Mouse (Mus musculus) heart, embryonic 16.5 days (tissue): ENCODE measurements at regions not wholly inside any gene's neighbourhood (a gene's known extent, or its start where the extent isn't known, plus 50 kb on each side); places are given as distances from the start of the nearest gene placed in this dataset.

Experiments
- ATAC-seq: fragments of 200-750 bp; cut with Nextera tagmentation; replicated peaks from 2 replicates; pipeline ENCODE4 v1.8.0; 2017; ENCODE audit warnings: moderate number of reproducible peaks; ENCODE audit not compliant: insufficient read depth, low FRiP score; ENCODE audit errors: extremely low read depth
- H3K27ac ChIP-seq: fragments of 300-500 bp; sonication (generic); 2 replicates; pipeline ENCODE4 v1.5.1; 2014; ENCODE audit warnings: mild to moderate bottlenecking, low read length, control low read depth, moderate library complexity
- H3K27me3 ChIP-seq: fragments of 300-500 bp; sonication (generic); 2 replicates; pipeline ENCODE4 v1.6.1; 2014; ENCODE audit warnings: low read length, mixed read lengths; ENCODE audit not compliant: control insufficient read depth, insufficient read depth
- H3K36me3 ChIP-seq: fragments of 300-500 bp; sonication (generic); 2 replicates; pipeline ENCODE4 v1.6.1; 2014; ENCODE audit not compliant: control insufficient read depth, insufficient read depth
- H3K4me1 ChIP-seq: fragments of 300-500 bp; sonication (generic); 2 replicates; pipeline ENCODE4 v1.6.1; 2014; ENCODE audit warnings: low read length, mixed read lengths; ENCODE audit not compliant: control insufficient read depth, insufficient read depth
- H3K4me2 ChIP-seq: fragments of 300-500 bp; sonication (generic); 2 replicates; pipeline ENCODE4 v1.6.1; 2014; ENCODE audit warnings: low read depth, mild to moderate bottlenecking, control low read depth, low read length
- H3K4me3 ChIP-seq: fragments of 300-500 bp; sonication (generic); 2 replicates; pipeline ENCODE4 v1.5.1; 2014; ENCODE audit warnings: mild to moderate bottlenecking, control low read depth, low read length
- H3K9ac ChIP-seq: fragments of 300-500 bp; sonication (generic); 2 replicates; pipeline ENCODE4 v1.6.1; 2014; ENCODE audit warnings: low read length, control low read depth
- H3K9me3 ChIP-seq: fragments of 300-500 bp; sonication (generic); replicated peaks from 2 replicates; pipeline ENCODE4 v1.6.1; 2016; ENCODE audit warnings: low read length; ENCODE audit not compliant: control insufficient read depth
- WGBS: fragments of 180-500 bp; shearing (Covaris S2); extraction: QIAGEN DNeasy Blood & Tissue Kit; methylation state at CpG from one replicate; pipeline ENCODE4 v1.1.7; 2014; 5-methylcytosine and 5-hydroxymethylcytosine counted together

- H3K9me3 ChIP-seq, result 0 out of 2 replicates have a peak, but pooled peaks cover 2% of the 10 kb centered on the region
- WGBS, result 74% methylated on average over 5 of the region's 5 CpGs
Observed at GRCm38 (mm10) chr3:131756126-131756525, 191.6 kb downstream of the Papss1 start.

GRCm38 (mm10) chr3:131769976-131770375 is 205.4 kb downstream of the Papss1 start:
- Histone ChIP-seq H3K9ac (no peak overlapping the region), H3K4me2 (no peak overlapping the region), H3K27ac (no peak overlapping the region), H3K4me1 (no peaks in the 10 kb centered on the region), H3K27me3 (no peaks in the 10 kb centered on the region), H3K4me3 (no peak overlapping the region), H3K36me3 (no peaks in the 10 kb centered on the region), H3K9me3 (no peaks in the 10 kb centered on the region)
- no peak for ATAC-seq
- 45% methylated on average over 1 of the region's 1 CpGs for WGBS

More at GRCm38 (mm10) chr3:131756126-131756525, 191.6 kb downstream of the Papss1 start:
- Histone ChIP-seq H3K9ac (no peak overlapping the region), H3K4me3 (no peak overlapping the region), H3K27me3 (no peaks in the 10 kb centered on the region), H3K4me2 (no peak overlapping the region), H3K4me1 (no peaks in the 10 kb centered on the region), H3K36me3 (no peaks in the 10 kb centered on the region), H3K27ac (no peak overlapping the region)
- ATAC-seq, result no peak

GRCm38 (mm10) chr3:131770486-131770885 is 205.9 kb downstream of the Papss1 start:
- Histone ChIP-seq H3K9me3 (no peaks in the 10 kb centered on the region), H3K9ac (no peak overlapping the region), H3K27ac (no peak overlapping the region), H3K4me3 (no peak overlapping the region), H3K36me3 (no peaks in the 10 kb centered on the region), H3K27me3 (no peaks in the 10 kb centered on the region), H3K4me2 (no peak overlapping the region), H3K4me1 (no peaks in the 10 kb centered on the region)
- no peak for ATAC-seq
- 78% methylated on average over 1 of the region's 1 CpGs for WGBS

- no peak for ATAC-seq
- H3K27me3 ChIP-seq, result no peaks in the 10 kb centered on the region
- no peaks in the 10 kb centered on the region for H3K4me1 ChIP-seq
- H3K36me3 ChIP-seq, result no peaks in the 10 kb centered on the region
- no peak overlapping the region for H3K4me3 ChIP-seq
- no peaks in the 10 kb centered on the region for H3K9me3 ChIP-seq
- H3K9ac ChIP-seq, result no peak overlapping the region
- 65% methylated on average over 4 of the region's 4 CpGs for WGBS
- H3K27ac ChIP-seq, result no peak overlapping the region
- H3K4me2 ChIP-seq, result no peak overlapping the region
Observed at GRCm38 (mm10) chr3:131771863-131772546, 207.4 kb downstream of the Papss1 start.

- 27% methylated on average over 5 of the region's 5 CpGs for WGBS
- Histone ChIP-seq H3K9ac (no peak overlapping the region), H3K36me3 (no peaks in the 10 kb centered on the region), H3K4me2 (no peak overlapping the region), H3K9me3 (no peaks in the 10 kb centered on the region), H3K4me1 (no peaks in the 10 kb centered on the region), H3K4me3 (no peak overlapping the region), H3K27ac (no peak overlapping the region), H3K27me3 (no peaks in the 10 kb centered on the region)
- no peak for ATAC-seq
Observed at GRCm38 (mm10) chr3:131772593-131772992, 208.0 kb downstream of the Papss1 start.

GRCm38 (mm10) chr3:131775431-131775830 is 210.9 kb downstream of the Papss1 start:
- H3K36me3 ChIP-seq, result no peaks in the 10 kb centered on the region
- no peak overlapping the region for H3K4me2 ChIP-seq
- H3K27me3 ChIP-seq, result no peaks in the 10 kb centered on the region
- H3K27ac ChIP-seq, result no peak overlapping the region
- 76% methylated on average over 4 of the region's 4 CpGs for WGBS
- no peak for ATAC-seq
- no peaks in the 10 kb centered on the region for H3K4me1 ChIP-seq
- H3K4me3 ChIP-seq, result no peak overlapping the region
- no peak overlapping the region for H3K9ac ChIP-seq
- no peaks in the 10 kb centered on the region for H3K9me3 ChIP-seq

GRCm38 (mm10) chr3:131776650-131777049 is 212.1 kb downstream of the Papss1 start:
- Histone ChIP-seq H3K4me2 (no peak overlapping the region), H3K27me3 (no peaks in the 10 kb centered on the region), H3K27ac (no peak overlapping the region), H3K9ac (no peak overlapping the region), H3K4me1 (no peaks in the 10 kb centered on the region), H3K9me3 (no peaks in the 10 kb centered on the region), H3K36me3 (no peaks in the 10 kb centered on the region), H3K4me3 (no peak overlapping the region)
- no peak for ATAC-seq
- whole genome bisulfite sequencing, result 86% methylated on average over 2 of the region's 2 CpGs

- H3K4me2 ChIP-seq, result no peak overlapping the region
- H3K9me3 ChIP-seq, result no peaks in the 10 kb centered on the region
- no peak overlapping the region for H3K27ac ChIP-seq
- H3K27me3 ChIP-seq, result no peaks in the 10 kb centered on the region
- WGBS, result 72% methylated on average over 7 of the region's 7 CpGs
- no peak overlapping the region for H3K4me3 ChIP-seq
- no peaks in the 10 kb centered on the region for H3K36me3 ChIP-seq
- H3K4me1 ChIP-seq, result no peaks in the 10 kb centered on the region
- no peak for ATAC-seq
- no peak overlapping the region for H3K9ac ChIP-seq
Observed at GRCm38 (mm10) chr3:131779803-131780202, 215.2 kb downstream of the Papss1 start.

GRCm38 (mm10) chr3:131785524-131785923 is 221.0 kb downstream of the Papss1 start:
- no peaks in the 10 kb centered on the region for H3K27me3 ChIP-seq
- H3K9me3 ChIP-seq, result no peaks in the 10 kb centered on the region
- H3K4me1 ChIP-seq, result no peaks in the 10 kb centered on the region
- 59% methylated on average over 3 of the region's 3 CpGs for WGBS
- no peak overlapping the region for H3K4me2 ChIP-seq
- no peak overlapping the region for H3K27ac ChIP-seq
- no peak overlapping the region for H3K9ac ChIP-seq
- no peak overlapping the region for H3K4me3 ChIP-seq
- H3K36me3 ChIP-seq, result no peaks in the 10 kb centered on the region
- no peak for ATAC-seq
